Mouse (Mus musculus) brain, embryonic 18.5 days (tissue): ENCODE measurements at regions not wholly inside any gene's neighbourhood (a gene's known extent, or its start where the extent isn't known, plus 50 kb on each side); places are given as distances from the start of the nearest gene placed in this dataset.

Source experiments
- DNase-seq: peaks from one replicate; pipeline ENCODE4 v3.0.0-alpha.2; 2012; ENCODE audit warnings: low read depth, low spot score

DNA sequence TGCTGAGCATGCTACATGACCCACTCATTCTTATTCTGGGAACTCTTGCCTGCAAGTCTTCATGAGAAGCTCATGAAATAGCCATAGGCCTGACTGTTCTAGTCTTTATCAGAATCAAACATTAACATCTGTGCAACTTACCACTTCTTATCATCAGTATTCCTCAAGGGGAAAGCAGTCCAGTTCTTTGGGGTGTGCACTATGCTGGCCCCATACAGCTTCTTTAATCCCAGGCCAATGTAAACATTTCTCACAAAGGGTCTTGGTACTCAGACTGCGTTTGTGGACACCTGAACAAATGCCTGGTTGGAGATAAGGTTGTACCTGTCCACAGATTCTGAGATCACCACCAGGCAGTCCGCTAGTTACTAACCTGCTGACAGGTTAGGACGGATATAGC, 51.3 kb downstream of the 3110018I06Rik start:
- no peak for DNase-seq

- no peak for DNase-seq
Observed at GRCm38 (mm10) chr12:107541196-107541595, 52.8 kb downstream of the 3110018I06Rik start.

DNA sequence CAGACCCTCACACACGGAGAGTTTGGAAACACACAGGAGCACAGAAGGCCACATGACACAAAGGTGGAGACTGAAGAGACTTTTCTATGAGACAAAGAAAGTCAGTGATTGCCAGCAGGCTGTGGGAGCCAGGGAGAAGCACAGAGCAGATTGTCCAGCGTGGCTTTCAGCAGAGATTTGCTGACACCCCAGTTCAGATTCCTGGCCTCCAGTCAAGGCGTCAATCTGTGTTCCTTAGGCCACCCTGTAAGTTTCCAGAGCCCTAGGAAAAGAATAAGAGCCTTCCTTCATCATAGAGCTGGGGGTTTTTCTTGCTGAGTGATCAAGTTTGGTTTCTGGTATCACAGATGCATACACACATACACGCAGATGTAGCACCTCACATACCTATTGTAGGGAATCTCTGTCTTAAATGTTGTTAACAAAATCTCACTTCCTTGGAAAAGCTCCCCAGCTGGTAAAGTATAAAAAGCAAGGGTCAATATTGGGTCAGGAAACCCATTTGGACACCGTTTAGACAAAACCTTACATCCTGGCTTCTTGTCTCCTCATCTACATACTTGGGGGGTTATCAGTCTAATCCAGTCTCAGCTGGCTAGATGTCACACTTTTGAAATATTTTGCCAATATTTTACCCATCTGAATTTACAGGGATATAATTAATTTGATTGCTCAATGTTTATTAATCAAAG, 58.9 kb downstream of the 3110018I06Rik start:
- no peak for DNase-seq

- DNase-seq: no peak
Observed at GRCm38 (mm10) chr12:107547886-107548448, 59.5 kb downstream of the 3110018I06Rik start.

- DNase-seq: no peak
Observed at GRCm38 (mm10) chr12:107549452-107550296, 61.2 kb downstream of the 3110018I06Rik start.

DNA sequence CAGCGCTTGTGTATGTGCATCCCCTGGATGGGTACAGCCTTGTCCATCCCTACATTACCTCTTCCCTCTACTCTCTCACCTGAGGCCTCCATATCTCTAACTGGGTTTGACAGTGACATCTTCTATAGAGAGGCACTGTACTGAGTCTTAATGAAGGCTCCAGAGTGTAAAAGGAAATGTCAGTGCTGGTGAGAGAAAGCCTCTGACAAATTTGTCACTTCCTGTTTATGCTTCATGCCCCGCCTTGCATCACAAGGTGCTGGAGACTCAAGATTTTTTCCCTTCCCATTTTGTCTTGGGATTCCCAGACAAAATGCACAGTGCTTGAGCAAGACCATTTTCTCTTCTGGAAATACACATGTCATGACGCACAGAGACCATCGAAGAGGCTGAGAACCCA, 70.8 kb downstream of the 3110018I06Rik start:
- DNase-seq: no peak

- no peak for DNase-seq
Observed at GRCm38 (mm10) chr12:107560100-107560499, 71.7 kb downstream of the 3110018I06Rik start.

GRCm38 (mm10) chr12:107572586-107572985, 84.2 kb downstream of the 3110018I06Rik start:
- no peak for DNase-seq

GRCm38 (mm10) chr12:107579508-107579907, 91.1 kb downstream of the 3110018I06Rik start:
- DNase-seq: no peak

DNA sequence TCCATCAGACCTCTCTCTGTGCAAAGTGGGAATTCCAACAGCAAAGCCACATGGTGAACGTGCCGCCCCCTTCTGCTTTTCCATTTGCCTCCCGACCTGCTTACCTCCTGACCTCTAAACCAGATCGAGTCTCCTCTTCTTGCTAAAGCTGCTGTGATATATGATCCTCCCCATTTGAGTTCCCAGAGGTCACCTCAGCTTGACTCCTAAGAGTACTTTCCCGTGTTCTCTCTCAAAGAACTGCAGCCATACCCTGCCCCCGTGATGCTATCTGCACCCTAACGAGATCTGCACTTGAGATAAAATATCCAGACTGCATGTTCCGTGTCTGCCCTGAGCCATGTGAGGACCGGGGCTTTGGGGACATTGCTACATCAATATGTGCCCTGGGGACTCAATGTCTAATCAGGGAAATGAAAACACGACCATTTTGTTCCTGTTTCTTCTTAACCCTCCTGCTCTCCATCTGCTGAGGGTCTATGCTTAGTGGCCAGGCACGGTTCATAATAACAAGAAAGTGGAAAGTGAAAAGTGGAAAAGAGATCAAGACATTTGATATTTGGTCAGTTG, 94.8 kb downstream of the 3110018I06Rik start:
- DNase-seq: no peak

DNA sequence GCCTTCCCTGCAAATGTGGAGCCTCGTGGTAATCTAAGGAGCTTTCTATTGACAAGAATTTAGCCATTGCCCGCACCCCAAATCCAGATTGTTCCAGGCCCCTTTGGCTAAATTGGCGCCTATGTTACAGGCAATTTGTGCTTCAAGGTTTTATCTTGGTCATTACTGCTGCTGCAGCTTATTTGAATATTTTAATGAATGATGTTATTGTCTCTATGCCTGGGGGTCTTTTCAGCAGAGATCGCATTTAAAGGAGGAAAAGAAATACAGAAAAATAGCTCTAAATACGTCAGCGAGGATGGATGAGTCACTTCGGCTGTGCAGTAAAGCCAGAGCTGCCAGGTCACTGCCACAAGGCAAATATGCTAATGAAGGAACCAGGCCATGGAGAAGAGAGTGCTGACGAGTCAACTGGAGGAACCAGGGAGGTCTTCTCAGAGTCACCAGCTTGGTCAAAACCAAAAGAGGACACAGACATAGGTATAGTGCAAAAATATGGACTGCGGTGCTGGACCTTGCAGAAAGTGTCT, 97.3 kb downstream of the 3110018I06Rik start:
- DNase-seq: no peak

DNA sequence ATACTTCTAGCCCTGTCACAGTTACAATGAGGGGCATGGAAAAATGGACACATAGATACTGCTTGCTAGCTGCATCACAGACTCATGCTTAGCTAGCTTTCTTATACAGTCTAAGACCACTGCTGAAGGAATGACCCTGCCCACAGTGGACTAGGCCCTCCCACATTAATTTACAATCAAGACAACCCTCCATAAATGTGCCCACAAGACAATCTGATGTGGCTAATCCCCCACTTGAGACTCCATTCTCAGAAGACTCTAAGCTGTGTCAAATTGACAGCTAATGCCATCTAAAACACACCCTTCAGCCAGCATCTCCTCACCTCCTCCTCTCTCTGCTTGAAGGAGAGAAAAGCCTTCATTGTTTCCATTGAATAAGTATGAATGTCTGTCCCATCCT, 107.8 kb downstream of the 3110018I06Rik start:
- DNase-seq: no peak

DNA sequence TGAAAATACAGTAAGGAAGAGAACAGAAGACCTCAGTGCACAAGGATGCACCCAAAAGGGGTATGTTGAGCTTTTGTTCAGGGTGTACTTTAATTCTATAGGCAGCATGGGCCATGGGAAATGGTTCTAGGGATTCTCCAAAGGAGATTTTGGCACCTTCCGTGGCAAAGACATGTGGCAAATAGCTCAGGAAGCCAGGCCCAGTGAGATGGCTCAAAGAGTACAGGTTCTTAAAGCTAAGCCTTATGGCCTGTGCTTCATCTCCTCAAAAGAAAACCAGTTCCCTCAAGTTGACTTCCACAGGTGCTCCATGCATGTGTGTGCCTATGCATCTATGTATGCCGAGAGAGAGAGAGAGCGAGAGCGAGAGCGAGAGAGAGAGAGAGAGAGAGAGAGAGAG, 112.1 kb downstream of the 3110018I06Rik start:
- DNase-seq: no peak

DNA sequence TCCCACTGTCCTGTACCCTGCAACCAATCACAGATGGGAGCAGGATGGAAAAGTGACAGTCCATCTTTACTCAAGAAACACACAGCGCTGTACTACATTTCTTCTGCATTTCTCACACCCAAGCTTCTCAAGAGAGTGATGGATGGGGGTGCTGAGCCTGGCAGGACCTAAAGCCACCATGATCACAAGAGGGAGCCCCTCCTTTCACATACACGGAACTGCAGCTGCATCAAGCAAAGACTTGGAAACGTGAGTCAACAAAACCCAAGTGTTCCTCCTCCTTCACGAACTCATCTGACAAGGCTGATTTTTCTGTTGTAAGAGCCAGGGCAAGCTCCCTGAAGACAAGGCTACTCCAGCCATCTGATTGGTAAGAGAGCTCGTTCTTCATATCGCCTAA, 120.5 kb downstream of the 3110018I06Rik start:
- no peak for DNase-seq

- DNase-seq: no peak
Observed at GRCm38 (mm10) chr12:107609986-107610385, 121.6 kb downstream of the 3110018I06Rik start.

DNA sequence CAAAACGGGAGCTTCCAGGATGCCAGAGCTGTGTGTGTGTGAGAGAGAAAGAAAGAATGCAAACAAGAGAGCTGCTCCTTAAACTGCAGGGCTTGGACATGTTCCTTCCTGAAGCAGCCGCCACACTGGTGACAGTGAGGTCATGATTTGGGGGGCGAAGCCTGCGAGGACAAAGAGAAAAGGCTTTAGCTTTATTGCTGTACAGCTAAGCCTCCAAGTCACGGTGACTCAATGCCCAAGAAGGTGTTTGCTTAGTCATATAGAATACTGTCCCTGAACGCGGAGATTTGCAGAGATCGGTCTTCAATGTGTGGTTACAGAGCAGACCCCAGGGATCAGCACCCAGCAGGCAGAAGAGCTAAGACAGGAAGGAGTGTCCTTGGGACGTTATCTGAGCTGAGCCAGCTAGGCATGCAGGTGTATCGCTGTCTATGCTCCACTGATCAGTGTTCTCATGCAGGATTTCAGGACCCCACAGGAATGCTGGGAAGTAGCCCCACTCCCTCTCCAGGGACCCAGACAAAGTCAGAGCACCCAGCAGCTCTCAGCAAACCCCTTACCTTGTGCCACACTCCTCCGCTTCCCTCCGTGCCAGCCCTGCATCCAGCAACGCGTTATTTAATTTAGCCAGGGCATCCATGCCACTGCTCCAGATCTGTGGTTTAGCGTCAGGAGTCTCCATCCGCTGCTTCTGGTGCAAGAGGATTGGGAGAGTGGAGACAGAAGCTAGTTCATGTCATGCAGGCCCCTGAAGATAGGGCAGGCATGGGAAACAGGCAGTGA, 129.0 kb downstream of the 3110018I06Rik start:
- DNase-seq: no peak

GRCm38 (mm10) chr12:107624446-107624845, 136.0 kb downstream of the 3110018I06Rik start:
- no peak for DNase-seq

DNA sequence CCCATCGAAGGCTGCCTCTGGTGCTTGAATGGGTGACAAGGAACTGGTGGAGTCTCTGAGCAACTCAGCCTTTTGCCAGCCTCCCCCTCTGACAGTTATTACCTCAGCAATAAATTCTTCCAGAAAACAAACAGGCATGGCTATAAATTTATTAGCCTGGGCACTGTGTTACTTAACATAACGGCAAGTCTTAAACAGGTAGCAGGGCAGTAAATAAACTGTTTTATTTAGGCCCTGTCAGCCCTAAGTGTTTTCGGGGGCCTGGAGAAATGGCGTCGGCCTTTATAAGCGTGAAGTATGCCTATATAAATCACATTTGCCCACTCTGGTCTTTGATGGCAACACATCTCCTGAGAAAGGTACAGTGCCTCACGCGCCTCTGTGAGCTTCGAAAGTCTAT, 159.6 kb downstream of the 3110018I06Rik start:
- no peak for DNase-seq

DNA sequence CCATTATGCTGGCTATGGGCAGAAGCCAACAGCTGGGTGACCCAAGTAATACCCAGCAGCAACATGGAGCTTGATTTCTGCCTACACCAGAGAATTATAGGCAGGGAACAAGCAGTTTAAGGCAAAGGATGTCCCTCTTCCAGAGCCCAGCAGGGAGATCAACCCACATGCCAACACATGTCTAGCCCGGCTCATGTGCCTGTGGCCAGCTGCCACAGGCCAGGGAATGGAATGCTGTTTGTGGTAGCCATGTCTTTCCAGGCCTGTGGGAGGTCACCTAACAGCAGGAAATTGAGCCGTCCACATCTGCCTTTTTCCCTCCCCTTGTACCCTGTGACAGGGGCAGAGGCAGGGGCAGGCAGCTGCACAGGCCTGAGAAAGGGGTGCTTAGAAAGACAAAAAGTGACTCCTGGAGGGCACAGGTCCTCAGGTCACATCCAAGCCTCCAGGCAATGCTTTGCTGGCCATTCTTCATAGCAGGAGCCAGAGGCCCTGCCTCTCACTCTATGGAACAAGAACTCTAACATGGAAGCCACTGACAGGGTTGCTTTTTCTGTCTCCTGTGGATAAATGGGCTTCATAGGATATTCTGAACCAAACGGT, 163.8 kb downstream of the 3110018I06Rik start:
- no peak for DNase-seq

DNA sequence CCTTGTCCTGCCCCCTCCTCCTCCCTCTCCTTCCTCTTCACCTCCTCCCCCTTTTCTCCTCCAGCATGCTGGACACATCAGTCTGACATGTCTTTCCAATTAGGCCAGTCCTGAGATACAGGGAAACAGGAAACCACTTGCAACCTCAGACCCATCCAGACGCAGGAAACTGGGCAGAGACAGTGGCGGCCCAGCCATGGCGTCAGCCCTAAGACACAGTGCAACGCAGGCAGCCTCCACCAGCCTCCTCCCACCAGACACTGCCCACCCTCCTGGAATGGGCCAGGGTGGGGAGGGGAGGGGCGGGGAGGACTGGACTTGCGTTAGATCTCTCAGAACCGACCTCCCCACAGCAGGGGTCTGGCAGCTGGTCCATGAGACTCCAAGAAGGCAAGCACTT, 164.7 kb downstream of the 3110018I06Rik start:
- no peak for DNase-seq

- DNase-seq: no peak
Observed at GRCm38 (mm10) chr12:107656846-107657245, 168.4 kb downstream of the 3110018I06Rik start.
